Mouse (Mus musculus) v-Abl transformed pro-B cells (cell line): ENCODE measurements around the gene 4930572O03Rik.
"Not testable (repeated sequence)": the region's sequence is repeated elsewhere in the genome, so short reads cannot be mapped to it uniquely, and the experiment has no call there.

Experiments
- in situ Hi-C, 2 experiments: fragments of 400-800 bp; cut with MboI; formaldehyde crosslinking; loops; one replicate each; pipeline ENCODE4 v1.15.1; 2025; ENCODE audit not compliant: unreplicated experiment in 2 of 2

The 4930572O03Rik gene

GRCm38 (mm10) chr5:15656959-15657358 is at the start of gene 4930572O03Rik:
TSS of gene 4930572O03Rik (minus strand) at chr5:15657059.
- in situ Hi-C loops = not testable (repeated sequence)

- in situ Hi-C loops = loop anchor here in 1 of 2 experiments (25.0 kb wide), 1 partner anchor 1184 kb away; no protein-coding TSS in a partner anchor
Measured at GRCm38 (mm10) chr5:15702891-15703290, 46.0 kb upstream of the 4930572O03Rik start.

- in situ Hi-C loops = not testable (repeated sequence)
Measured at GRCm38 (mm10) chr5:15697719-15698118, 40.9 kb upstream of the 4930572O03Rik start.

GRCm38 (mm10) chr5:15691849-15692248 is 35.0 kb upstream of the 4930572O03Rik start:
- in situ Hi-C loops = not testable (repeated sequence)

GRCm38 (mm10) chr5:15690822-15691221 is 34.0 kb upstream of the 4930572O03Rik start:
- in situ Hi-C loops = not testable (repeated sequence)

GRCm38 (mm10) chr5:15689659-15690213 is 32.9 kb upstream of the 4930572O03Rik start:
- in situ Hi-C loops = not testable (repeated sequence)

GRCm38 (mm10) chr5:15688874-15689658 is 32.2 kb upstream of the 4930572O03Rik start:
- in situ Hi-C loops = not testable (repeated sequence)

GRCm38 (mm10) chr5:15681301-15682035 is 24.6 kb upstream of the 4930572O03Rik start:
- in situ Hi-C loops = not testable (repeated sequence)

- in situ Hi-C loops = not testable (repeated sequence)
Measured at GRCm38 (mm10) chr5:15679980-15680949, 23.4 kb upstream of the 4930572O03Rik start.

- in situ Hi-C loops = not testable (repeated sequence)
Measured at GRCm38 (mm10) chr5:15678907-15679306, 22.0 kb upstream of the 4930572O03Rik start.

GRCm38 (mm10) chr5:15677750-15678149 is 20.9 kb upstream of the 4930572O03Rik start:
- in situ Hi-C loops = not testable (repeated sequence)

- in situ Hi-C loops = not testable (repeated sequence)
Measured at GRCm38 (mm10) chr5:15674429-15675244, 17.8 kb upstream of the 4930572O03Rik start.

- in situ Hi-C loops = not testable (repeated sequence)
Measured at GRCm38 (mm10) chr5:15673989-15674388, 17.1 kb upstream of the 4930572O03Rik start.

- in situ Hi-C loops = not testable (repeated sequence)
Measured at GRCm38 (mm10) chr5:15670789-15671188, 13.9 kb upstream of the 4930572O03Rik start.

- in situ Hi-C loops = not testable (repeated sequence)
Measured at GRCm38 (mm10) chr5:15663847-15664246, 7.0 kb upstream of the 4930572O03Rik start.

- in situ Hi-C loops = not testable (repeated sequence)
Measured at GRCm38 (mm10) chr5:15652334-15652733, 4.5 kb downstream of the 4930572O03Rik start.

- in situ Hi-C loops = not testable (repeated sequence)
Measured at GRCm38 (mm10) chr5:15645707-15646106, 11.2 kb downstream of the 4930572O03Rik start.

GRCm38 (mm10) chr5:15637637-15638036 is 19.2 kb downstream of the 4930572O03Rik start:
- in situ Hi-C loops = not testable (repeated sequence)

GRCm38 (mm10) chr5:15630068-15630467 is 26.8 kb downstream of the 4930572O03Rik start:
- in situ Hi-C loops = not testable (repeated sequence)
